Mouse (Mus musculus): ENCODE results near the gene Trem3. TPM values are rescaled to one million over a fixed set of nuclear protein-coding genes. Genes with fewer than 3 reads are reported as not detected.

Gene Trem3
- polyA plus RNA-seq, 1 experiment from 2014 or later: 0.30 TPM

DNA sequence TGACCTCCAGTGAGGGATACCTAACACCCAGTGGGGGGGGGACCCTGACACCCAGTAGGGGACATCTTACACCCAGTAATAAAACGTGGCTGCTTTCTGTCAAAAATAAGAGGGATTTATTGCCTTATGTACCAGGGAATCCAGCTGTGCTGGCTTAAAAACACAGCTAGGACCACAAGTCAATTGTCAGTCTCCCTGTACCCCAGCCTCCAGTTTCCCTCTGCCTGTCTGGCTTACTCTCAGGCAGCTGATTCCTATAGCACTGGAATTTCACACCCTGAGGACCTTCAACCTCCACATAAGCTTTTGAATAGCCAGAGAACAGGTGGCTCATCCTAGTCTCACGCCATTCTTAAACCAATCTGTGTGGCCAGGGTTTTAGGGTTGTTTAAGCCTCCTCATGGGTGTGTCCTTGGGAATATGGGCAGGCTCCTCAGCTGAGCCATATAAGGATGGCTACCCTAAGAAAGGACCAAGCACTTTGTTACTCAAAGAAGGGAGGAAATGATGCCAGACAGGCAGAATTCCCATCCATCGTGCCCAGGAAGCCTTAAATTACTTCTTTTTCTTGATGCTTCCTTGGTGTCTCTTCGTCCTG, 11.7 kb upstream of the Trem3 start:
- ATAC-seq (replicated peaks; ENCODE audit: low FRiP score, low TSS enrichment, low read depth) (no peak), DNase-seq (ENCODE audit: low spot score) (no peak)
- H3K36me3 ChIP-seq (ENCODE audit: control insufficient read depth, insufficient read depth, low read length): no peaks in the 10 kb centered on the region
- no peak overlapping the region for H3K4me2 ChIP-seq (ENCODE audit: low read length)
- H3K27me3 ChIP-seq (replicated peaks; ENCODE audit: control insufficient read depth, insufficient read depth, low read length): no peaks in the 10 kb centered on the region
- H3K9ac ChIP-seq (ENCODE audit: low read length): no peak overlapping the region
- 39% methylated on average over 4 of the region's 4 CpGs for WGBS
- no peak overlapping the region for H3K4me3 ChIP-seq (ENCODE audit: low read depth, low read length)
- no peak overlapping the region for H3K27ac ChIP-seq (ENCODE audit: low read depth)
- H3K4me1 ChIP-seq (replicated peaks; ENCODE audit: control insufficient read depth, insufficient read depth, low read length): no peaks in the 10 kb centered on the region; the same call in 1 of the 2 replicates
- no peaks in the 10 kb centered on the region for H3K9me3 ChIP-seq (ENCODE audit: control insufficient read depth, low read length)

DNA sequence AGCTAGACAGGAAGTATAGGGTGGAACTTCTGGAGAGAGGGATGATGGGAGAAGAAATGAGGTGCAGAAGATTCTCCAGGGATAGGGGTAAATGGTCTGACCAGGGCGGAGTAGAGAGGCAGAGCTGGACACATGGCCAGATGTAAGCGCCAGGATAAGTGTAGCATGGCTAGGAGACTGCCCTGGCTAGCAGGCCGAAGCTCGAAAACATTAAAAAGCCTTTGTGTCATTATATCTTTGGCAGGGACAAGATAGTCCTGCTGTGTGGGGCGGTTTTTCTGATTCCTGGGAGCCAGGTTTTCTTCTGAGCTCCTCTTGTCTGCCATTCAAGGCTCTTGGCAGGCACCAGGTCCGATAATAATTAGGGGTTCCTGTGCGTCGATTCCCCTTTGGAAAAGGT, 10.0 kb upstream of the Trem3 start:
- Histone ChIP-seq H3K27me3 (replicated peaks; ENCODE audit: control insufficient read depth, insufficient read depth, low read length) (no peaks in the 10 kb centered on the region), H3K27ac (ENCODE audit: low read depth) (no peak overlapping the region), H3K4me3 (ENCODE audit: low read depth, low read length) (no peak overlapping the region), H3K4me2 (ENCODE audit: low read length) (no peak overlapping the region), H3K9me3 (ENCODE audit: control insufficient read depth, low read length) (no peaks in the 10 kb centered on the region), H3K9ac (ENCODE audit: low read length) (no peak overlapping the region), H3K36me3 (ENCODE audit: control insufficient read depth, insufficient read depth, low read length) (no peaks in the 10 kb centered on the region), H3K4me1 (replicated peaks; ENCODE audit: control insufficient read depth, insufficient read depth, low read length) (no peaks in the 10 kb centered on the region; the same call in 1 of the 2 replicates)
- DNase-seq (ENCODE audit: low spot score): no peak
- ATAC-seq (replicated peaks; ENCODE audit: low FRiP score, low TSS enrichment, low read depth): no peak
- 93% methylated on average over 8 of the region's 8 CpGs for WGBS

DNA sequence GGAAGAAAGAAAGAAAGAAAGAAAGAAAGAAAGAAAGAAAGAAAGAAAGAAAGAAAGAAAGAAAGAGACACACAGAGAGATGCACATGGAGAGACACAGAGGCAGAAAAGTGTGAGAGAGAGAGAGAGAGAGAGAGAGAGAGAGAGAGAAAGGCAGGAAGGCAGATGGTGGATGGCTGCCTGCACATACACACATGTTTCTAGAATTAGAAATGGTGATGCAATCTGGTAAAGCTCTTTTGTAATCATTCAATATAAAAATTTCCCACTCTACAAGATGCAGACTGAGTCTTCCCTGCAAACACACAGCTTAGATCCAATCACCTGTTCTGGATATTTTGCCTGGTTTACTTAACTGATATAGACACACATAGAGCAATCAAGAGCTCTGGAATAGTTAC, 1.5 kb downstream of the Trem3 start:
- no peak overlapping the region for H3K4me2 ChIP-seq (ENCODE audit: low read length)
- ATAC-seq (replicated peaks; ENCODE audit: low FRiP score, low TSS enrichment, low read depth) (no peak), DNase-seq (ENCODE audit: low spot score) (no peak)

DNA sequence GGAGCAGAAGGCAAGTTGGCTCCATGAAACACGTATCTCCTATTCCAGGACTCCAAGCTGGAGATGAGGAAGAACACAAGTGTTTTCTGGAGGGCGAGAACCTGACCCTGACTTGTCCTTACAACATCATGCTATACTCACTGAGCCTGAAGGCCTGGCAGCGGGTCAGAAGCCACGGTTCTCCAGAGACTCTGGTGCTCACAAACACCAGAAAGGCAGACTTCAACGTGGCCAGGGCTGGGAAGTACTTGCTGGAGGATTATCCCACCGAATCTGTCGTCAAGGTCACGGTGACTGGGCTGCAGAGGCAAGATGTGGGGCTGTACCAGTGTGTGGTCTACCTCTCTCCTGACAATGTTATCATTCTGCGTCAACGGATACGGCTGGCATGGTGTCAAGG, 1.9 kb downstream of the Trem3 start:
- Histone ChIP-seq H3K4me3 (ENCODE audit: low read depth, low read length) (no peak overlapping the region), H3K4me2 (ENCODE audit: low read length) (no peak overlapping the region), H3K36me3 (ENCODE audit: control insufficient read depth, insufficient read depth, low read length) (no peaks in the 10 kb centered on the region), H3K9ac (ENCODE audit: low read length) (no peak overlapping the region), H3K27ac (ENCODE audit: low read depth) (no peak overlapping the region), H3K9me3 (ENCODE audit: control insufficient read depth, low read length) (no peaks in the 10 kb centered on the region), H3K27me3 (replicated peaks; ENCODE audit: control insufficient read depth, insufficient read depth, low read length) (no peaks in the 10 kb centered on the region), H3K4me1 (replicated peaks; ENCODE audit: control insufficient read depth, insufficient read depth, low read length) (no peaks in the 10 kb centered on the region)
- ATAC-seq (replicated peaks; ENCODE audit: low FRiP score, low TSS enrichment, low read depth) (no peak), DNase-seq (ENCODE audit: low spot score) (no peak)
- WGBS: 82% methylated on average over 11 of the region's 11 CpGs

More for the DNA sequence above, 1.5 kb downstream of the Trem3 start:
- no peaks in the 10 kb centered on the region for H3K4me1 ChIP-seq (replicated peaks; ENCODE audit: control insufficient read depth, insufficient read depth, low read length)
- H3K27me3 ChIP-seq (replicated peaks; ENCODE audit: control insufficient read depth, insufficient read depth, low read length): no peaks in the 10 kb centered on the region
- H3K9ac ChIP-seq (ENCODE audit: low read length): no peak overlapping the region
- no peak overlapping the region for H3K27ac ChIP-seq (ENCODE audit: low read depth)
- no peak overlapping the region for H3K4me3 ChIP-seq (ENCODE audit: low read depth, low read length)
- no peaks in the 10 kb centered on the region for H3K36me3 ChIP-seq (ENCODE audit: control insufficient read depth, insufficient read depth, low read length)
- H3K9me3 ChIP-seq (ENCODE audit: control insufficient read depth, low read length): no peaks in the 10 kb centered on the region

DNA sequence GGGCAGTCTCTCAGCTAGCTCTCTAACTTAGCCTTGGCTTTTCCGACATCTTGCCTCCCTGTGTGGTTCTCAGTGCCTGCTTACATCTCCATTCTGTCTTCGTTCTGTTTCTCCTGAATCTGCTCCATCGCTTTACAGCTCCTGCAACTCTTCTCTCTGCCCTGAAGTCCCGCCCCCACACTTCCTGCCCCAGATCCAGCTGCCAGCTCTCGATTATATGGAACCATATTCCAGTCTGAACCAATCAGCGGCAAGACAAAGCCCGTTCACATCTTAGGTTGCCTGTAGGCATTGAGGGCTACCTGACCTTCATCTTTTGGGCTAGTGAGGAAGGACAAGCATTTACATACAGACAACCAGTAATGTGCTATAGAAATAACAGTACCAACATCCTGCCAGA, 3.1 kb downstream of the Trem3 start:
- DNase-seq (ENCODE audit: low spot score): no peak
- 88% methylated on average over 7 of the region's 7 CpGs for WGBS
- no peaks in the 10 kb centered on the region for H3K9me3 ChIP-seq (ENCODE audit: control insufficient read depth, low read length)
- no peaks in the 10 kb centered on the region for H3K27me3 ChIP-seq (replicated peaks; ENCODE audit: control insufficient read depth, insufficient read depth, low read length)
- H3K4me3 ChIP-seq (ENCODE audit: low read depth, low read length): no peak overlapping the region
- no peaks in the 10 kb centered on the region for H3K4me1 ChIP-seq (replicated peaks; ENCODE audit: control insufficient read depth, insufficient read depth, low read length)
- no peaks in the 10 kb centered on the region for H3K36me3 ChIP-seq (ENCODE audit: control insufficient read depth, insufficient read depth, low read length)
- ATAC-seq (replicated peaks; ENCODE audit: low FRiP score, low TSS enrichment, low read depth): no peak
- H3K27ac ChIP-seq (ENCODE audit: low read depth): no peak overlapping the region
- no peak overlapping the region for H3K4me2 ChIP-seq (ENCODE audit: low read length)
- H3K9ac ChIP-seq (ENCODE audit: low read length): no peak overlapping the region

DNA sequence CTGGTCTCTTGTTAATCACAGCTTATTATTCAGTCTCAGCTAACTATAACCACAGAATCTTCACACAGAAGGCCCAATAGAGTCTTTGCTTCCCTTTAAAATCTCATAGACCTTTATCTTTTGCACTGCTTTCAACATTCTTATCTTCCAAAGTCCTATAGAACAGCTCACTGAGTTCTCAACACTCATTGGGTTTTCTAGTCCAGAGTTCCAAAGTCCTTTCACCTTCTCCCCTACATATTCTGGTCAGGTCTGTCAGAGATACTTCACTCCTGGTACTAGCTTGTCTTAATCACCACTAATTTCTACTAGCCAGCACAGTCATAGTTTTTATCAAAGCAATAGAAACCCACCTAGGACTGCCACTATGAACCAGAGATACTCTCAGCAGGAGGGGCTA, 9.0 kb downstream of the Trem3 start:
- no peak for ATAC-seq (replicated peaks; ENCODE audit: low FRiP score, low TSS enrichment, low read depth)
- H3K4me2 ChIP-seq (ENCODE audit: low read length): no peak overlapping the region

DNA sequence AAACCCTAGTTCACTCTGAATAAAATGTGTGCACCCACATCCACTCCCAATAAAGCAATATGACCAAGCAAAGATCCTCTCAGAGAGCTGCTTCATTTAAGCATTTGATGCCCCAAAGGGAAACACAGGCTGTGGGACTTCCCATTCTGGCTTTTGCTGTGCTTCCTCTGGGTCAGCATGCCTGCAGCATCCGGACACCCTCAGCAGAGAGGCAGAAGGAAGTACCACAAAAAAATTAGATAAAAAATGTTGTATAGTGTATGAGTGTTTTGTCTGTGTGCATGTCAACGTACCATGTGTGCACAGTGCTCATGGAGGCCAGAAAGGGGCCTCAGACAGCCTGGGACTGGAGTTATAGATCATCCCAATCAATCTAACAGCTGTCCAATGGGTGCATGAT, 14.3 kb downstream of the Trem3 start:
- WGBS: 85% methylated on average over 2 of the region's 2 CpGs
- ATAC-seq (replicated peaks; ENCODE audit: low FRiP score, low TSS enrichment, low read depth): no peak

More for the DNA sequence above, 9.0 kb downstream of the Trem3 start:
- Histone ChIP-seq H3K9me3 (ENCODE audit: control insufficient read depth, low read length) (0 out of 2 replicates have a peak, but pooled peaks cover 6% of the 10 kb centered on the region), H3K9ac (ENCODE audit: low read length) (no peak overlapping the region), H3K36me3 (ENCODE audit: control insufficient read depth, insufficient read depth, low read length) (no peaks in the 10 kb centered on the region), H3K27ac (ENCODE audit: low read depth) (no peak overlapping the region), H3K4me3 (ENCODE audit: low read depth, low read length) (no peak overlapping the region), H3K4me1 (replicated peaks; ENCODE audit: control insufficient read depth, insufficient read depth, low read length) (no peaks in the 10 kb centered on the region), H3K27me3 (replicated peaks; ENCODE audit: control insufficient read depth, insufficient read depth, low read length) (no peaks in the 10 kb centered on the region)
- DNase-seq (ENCODE audit: low spot score): no peak

DNA sequence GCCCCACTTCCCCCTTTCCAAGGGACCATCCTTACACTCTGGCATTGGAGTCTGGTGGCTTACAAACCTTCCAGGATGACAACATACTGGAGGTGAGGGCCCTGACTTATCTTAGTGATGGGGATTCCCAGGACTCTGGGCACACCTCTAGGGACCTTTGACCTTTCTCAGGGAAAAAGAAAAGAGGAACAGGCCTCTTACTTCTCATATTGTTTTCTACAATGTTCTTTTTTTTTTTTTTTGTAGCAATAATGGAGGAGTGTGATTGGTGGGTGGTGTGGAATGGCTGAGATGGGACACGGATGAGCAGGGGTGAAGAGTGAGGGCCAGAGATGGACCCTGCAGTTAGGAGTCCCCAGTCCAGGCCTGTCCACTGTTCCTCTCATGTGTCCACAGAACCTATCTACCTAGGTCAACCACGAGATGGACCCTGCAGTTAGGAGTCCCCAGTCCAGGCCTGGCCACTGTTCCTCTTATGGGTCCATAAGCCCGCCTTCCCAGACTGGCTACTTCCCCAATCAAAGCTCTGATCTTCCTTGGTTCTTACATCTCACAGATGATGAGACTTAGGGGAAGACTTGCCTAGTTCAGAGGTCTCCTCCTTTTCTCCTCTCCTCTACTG, 16.3 kb downstream of the Trem3 start, which contains the start of gene Treml4:
Gene Treml4, plus strand, starts transcription at position 555 of the 622 bp plus-strand sequence.
- no peaks in the 10 kb centered on the region for H3K36me3 ChIP-seq (ENCODE audit: control insufficient read depth, insufficient read depth, low read length)
- WGBS: 89% methylated on average over 3 of the region's 3 CpGs
- H3K27me3 ChIP-seq (replicated peaks; ENCODE audit: control insufficient read depth, insufficient read depth, low read length): no peaks in the 10 kb centered on the region
- H3K4me3 ChIP-seq (ENCODE audit: low read depth, low read length): no peak within 1 kb of the TSS
- H3K9me3 ChIP-seq (ENCODE audit: control insufficient read depth, low read length): 0 out of 2 replicates have a peak, but pooled peaks cover 6% of the 10 kb centered on the region
- H3K9ac ChIP-seq (ENCODE audit: low read length): no peak within 1 kb of the TSS
- DNase-seq (ENCODE audit: low spot score) (no peak), ATAC-seq (replicated peaks; ENCODE audit: low FRiP score, low TSS enrichment, low read depth) (no peak)
- no peak within 1 kb of the TSS for H3K4me2 ChIP-seq (ENCODE audit: low read length)
- no peak within 1 kb of the TSS for H3K27ac ChIP-seq (ENCODE audit: low read depth)
- H3K4me1 ChIP-seq (replicated peaks; ENCODE audit: control insufficient read depth, insufficient read depth, low read length): peaks cover 10% of the 10 kb centered on the region

More for the DNA sequence above, 14.3 kb downstream of the Trem3 start:
- H3K27ac ChIP-seq (ENCODE audit: low read depth): no peak overlapping the region
- 0 out of 2 replicates have a peak, but pooled peaks cover 6% of the 10 kb centered on the region for H3K9me3 ChIP-seq (ENCODE audit: control insufficient read depth, low read length)
- no peak overlapping the region for H3K4me2 ChIP-seq (ENCODE audit: low read length)
- no peak for DNase-seq (ENCODE audit: low spot score)
- H3K4me1 ChIP-seq (replicated peaks; ENCODE audit: control insufficient read depth, insufficient read depth, low read length): peaks cover 10% of the 10 kb centered on the region
- H3K9ac ChIP-seq (ENCODE audit: low read length): no peak overlapping the region
- no peak overlapping the region for H3K4me3 ChIP-seq (ENCODE audit: low read depth, low read length)
- no peaks in the 10 kb centered on the region for H3K36me3 ChIP-seq (ENCODE audit: control insufficient read depth, insufficient read depth, low read length)
- H3K27me3 ChIP-seq (replicated peaks; ENCODE audit: control insufficient read depth, insufficient read depth, low read length): no peaks in the 10 kb centered on the region

DNA sequence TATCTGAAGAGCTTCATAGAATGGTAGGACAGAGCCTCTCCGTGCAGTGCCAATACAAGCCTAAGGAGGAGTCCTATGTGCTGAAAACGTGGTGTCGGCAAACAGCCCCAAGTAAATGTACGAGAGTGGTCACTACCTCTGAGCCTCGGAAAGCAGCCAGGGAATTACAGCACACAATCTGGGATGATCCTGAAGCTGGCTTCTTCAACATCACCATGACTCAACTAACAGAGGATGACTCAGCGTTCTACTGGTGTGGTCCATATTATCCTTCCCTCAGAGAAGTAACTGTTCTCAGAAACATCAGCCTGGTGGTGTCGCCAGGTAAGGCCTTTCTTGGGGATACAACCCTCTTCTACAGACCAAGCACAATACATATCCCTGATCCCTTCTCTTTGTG, 17.1 kb downstream of the Trem3 start:
- Histone ChIP-seq H3K9ac (ENCODE audit: low read length) (no peak overlapping the region), H3K27ac (ENCODE audit: low read depth) (no peak overlapping the region), H3K4me1 (replicated peaks; ENCODE audit: control insufficient read depth, insufficient read depth, low read length) (peaks cover 10% of the 10 kb centered on the region), H3K4me3 (ENCODE audit: low read depth, low read length) (no peak overlapping the region), H3K36me3 (ENCODE audit: control insufficient read depth, insufficient read depth, low read length) (no peaks in the 10 kb centered on the region), H3K9me3 (ENCODE audit: control insufficient read depth, low read length) (no peaks in the 10 kb centered on the region), H3K4me2 (ENCODE audit: low read length) (no peak overlapping the region), H3K27me3 (replicated peaks; ENCODE audit: control insufficient read depth, insufficient read depth, low read length) (no peaks in the 10 kb centered on the region)
- ATAC-seq (replicated peaks; ENCODE audit: low FRiP score, low TSS enrichment, low read depth) (no peak), DNase-seq (ENCODE audit: low spot score) (no peak)
- 93% methylated on average over 7 of the region's 7 CpGs for WGBS
